Mouse (Mus musculus): ENCODE measurements at regions not wholly inside any gene's neighbourhood (a gene's known extent, or its start where the extent isn't known, plus 50 kb on each side); places are given as distances from the start of the nearest gene placed in this dataset.

DNA sequence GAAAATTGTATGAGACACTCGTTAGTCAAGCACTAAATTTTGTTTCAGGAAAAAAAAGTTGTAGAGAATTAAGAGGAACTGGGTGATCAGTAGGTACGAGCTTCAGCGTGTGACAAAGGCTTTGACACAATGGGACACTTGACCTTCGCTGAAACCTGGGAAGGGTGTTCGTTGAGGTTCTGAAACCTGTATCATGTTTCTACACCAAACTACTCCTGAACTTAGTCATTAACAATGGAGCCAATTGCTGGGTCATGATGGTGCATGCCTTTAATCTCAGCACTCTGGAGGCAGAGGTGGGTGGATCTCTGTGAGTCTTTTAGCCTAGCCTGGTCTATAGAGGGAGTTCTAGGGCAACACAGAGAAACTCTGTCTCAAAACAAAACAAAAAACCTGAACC, 81.3 kb upstream of the Psmd7 start:
- WGBS = 90% methylated on average over 5 of the region's 5 CpGs
- no peak for ATAC-seq (ENCODE audit: low read depth)
- no peak overlapping the region for H3K4me2 ChIP-seq (ENCODE audit: low read depth, low read length)
- peaks cover 2% of the 10 kb centered on the region; the same call in 1 of the 2 replicates for H3K4me1 ChIP-seq (ENCODE audit: control insufficient read depth, insufficient read depth, low read length)
- H3K27me3 ChIP-seq (ENCODE audit: control insufficient read depth, insufficient read depth, low read length) = no peaks in the 10 kb centered on the region
- no peak overlapping the region for H3K27ac ChIP-seq (ENCODE audit: low read depth, low read length)
- no peaks in the 10 kb centered on the region for H3K36me3 ChIP-seq (ENCODE audit: control insufficient read depth, insufficient read depth, low read length)
- H3K9ac ChIP-seq (replicated peaks; ENCODE audit: low read depth, low read length) = no peak overlapping the region
- H3K4me3 ChIP-seq (ENCODE audit: low read depth, low read length) = no peak overlapping the region
- no peaks in the 10 kb centered on the region for H3K9me3 ChIP-seq (ENCODE audit: control insufficient read depth, low read length)

DNA sequence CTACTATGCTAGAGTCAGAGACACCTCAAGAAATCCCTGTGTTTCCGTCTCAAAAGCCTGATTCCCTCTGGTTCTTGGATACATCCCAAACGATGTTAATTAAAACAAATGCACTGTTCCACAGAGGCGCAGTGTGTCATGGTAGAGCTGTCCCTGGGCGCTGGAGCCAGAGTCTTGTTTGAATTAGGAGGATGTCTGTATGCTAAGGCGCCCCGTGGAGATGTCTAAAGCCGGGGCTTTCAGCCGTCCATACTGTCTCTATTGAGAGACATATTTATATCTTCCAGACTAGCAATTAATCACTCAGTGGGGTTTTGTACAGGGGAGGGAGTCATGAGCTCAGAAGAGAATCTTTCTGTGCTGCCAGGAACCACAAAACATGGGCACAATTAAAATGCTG, 83.2 kb upstream of the Psmd7 start:
- Histone ChIP-seq H3K9ac (replicated peaks; ENCODE audit: low read depth, low read length) (no peak overlapping the region), H3K27me3 (ENCODE audit: control insufficient read depth, insufficient read depth, low read length) (no peaks in the 10 kb centered on the region), H3K36me3 (ENCODE audit: control insufficient read depth, insufficient read depth, low read length) (no peaks in the 10 kb centered on the region), H3K9me3 (ENCODE audit: control insufficient read depth, low read length) (no peaks in the 10 kb centered on the region), H3K4me1 (ENCODE audit: control insufficient read depth, insufficient read depth, low read length) (peaks cover 2% of the 10 kb centered on the region; the same call in 1 of the 2 replicates), H3K27ac (ENCODE audit: low read depth, low read length) (peak overlapping the region; percentile 34; the same call in 1 of the 2 replicates), H3K4me2 (ENCODE audit: low read depth, low read length) (no peak overlapping the region), H3K4me3 (ENCODE audit: low read depth, low read length) (no peak overlapping the region)
- 11% methylated on average over 8 of the region's 8 CpGs for WGBS
- ATAC-seq (ENCODE audit: low read depth) = peak; percentile 89; the same call in 1 of the 2 replicates

DNA sequence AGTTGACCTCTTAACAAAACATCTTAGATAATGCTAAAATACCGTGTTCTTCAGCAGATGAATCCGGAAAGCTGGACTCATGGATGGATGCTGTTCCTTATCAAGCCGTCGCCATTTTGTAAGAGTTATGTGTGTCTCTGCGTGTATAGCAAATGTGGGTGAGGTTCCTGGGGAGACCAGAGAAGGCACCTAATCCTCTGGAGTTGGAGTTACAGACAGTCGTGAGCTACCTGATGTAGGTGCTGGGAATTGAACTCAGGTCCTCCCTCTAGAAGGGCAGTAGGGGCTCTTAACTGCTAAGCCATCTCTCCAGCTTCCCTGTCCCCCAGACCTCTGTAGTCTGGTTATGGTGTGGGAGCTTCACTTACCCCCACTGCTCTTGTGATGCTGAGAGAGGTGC, 84.4 kb upstream of the Psmd7 start:
- H3K4me2 ChIP-seq (ENCODE audit: low read depth, low read length) = no peak overlapping the region
- no peak overlapping the region for H3K27ac ChIP-seq (ENCODE audit: low read depth, low read length)
- no peak for ATAC-seq (ENCODE audit: low read depth)
- H3K4me3 ChIP-seq (ENCODE audit: low read depth, low read length) = no peak overlapping the region
- no peaks in the 10 kb centered on the region for H3K9me3 ChIP-seq (ENCODE audit: control insufficient read depth, low read length)
- H3K4me1 ChIP-seq (ENCODE audit: control insufficient read depth, insufficient read depth, low read length) = peaks cover 2% of the 10 kb centered on the region; the same call in 1 of the 2 replicates
- H3K27me3 ChIP-seq (ENCODE audit: control insufficient read depth, insufficient read depth, low read length) = no peaks in the 10 kb centered on the region
- 97% methylated on average over 6 of the region's 6 CpGs for WGBS
- no peaks in the 10 kb centered on the region for H3K36me3 ChIP-seq (ENCODE audit: control insufficient read depth, insufficient read depth, low read length)
- H3K9ac ChIP-seq (replicated peaks; ENCODE audit: low read depth, low read length) = no peak overlapping the region

DNA sequence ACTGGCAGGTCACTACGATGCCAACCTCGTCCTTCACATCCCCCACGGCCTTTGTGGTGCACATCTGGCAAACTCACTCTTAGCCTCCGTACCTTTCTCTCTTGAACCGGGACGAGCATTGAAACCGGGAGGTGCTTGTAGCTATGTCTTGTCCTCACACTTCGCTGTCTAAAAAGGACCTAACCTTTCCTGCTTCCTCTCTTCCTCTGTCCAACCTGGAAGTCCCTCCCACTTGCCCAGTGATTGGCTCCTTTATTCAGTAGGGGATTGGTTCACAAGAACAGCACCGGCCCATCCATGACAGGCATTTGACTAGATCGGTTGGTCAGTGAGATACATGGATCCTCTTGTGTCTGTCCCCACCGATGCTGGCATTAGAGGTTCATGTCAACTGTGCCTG, 93.8 kb upstream of the Psmd7 start:
- Histone ChIP-seq H3K4me3 (ENCODE audit: low read depth, low read length) (no peak overlapping the region), H3K4me2 (ENCODE audit: low read depth, low read length) (no peak overlapping the region), H3K36me3 (ENCODE audit: control insufficient read depth, insufficient read depth, low read length) (no peaks in the 10 kb centered on the region), H3K4me1 (ENCODE audit: control insufficient read depth, insufficient read depth, low read length) (no peaks in the 10 kb centered on the region), H3K9me3 (ENCODE audit: control insufficient read depth, low read length) (no peaks in the 10 kb centered on the region), H3K27me3 (ENCODE audit: control insufficient read depth, insufficient read depth, low read length) (no peaks in the 10 kb centered on the region), H3K27ac (ENCODE audit: low read depth, low read length) (no peak overlapping the region), H3K9ac (replicated peaks; ENCODE audit: low read depth, low read length) (no peak overlapping the region)
- WGBS = 94% methylated on average over 11 of the region's 11 CpGs
- no peak for ATAC-seq (ENCODE audit: low read depth)

DNA sequence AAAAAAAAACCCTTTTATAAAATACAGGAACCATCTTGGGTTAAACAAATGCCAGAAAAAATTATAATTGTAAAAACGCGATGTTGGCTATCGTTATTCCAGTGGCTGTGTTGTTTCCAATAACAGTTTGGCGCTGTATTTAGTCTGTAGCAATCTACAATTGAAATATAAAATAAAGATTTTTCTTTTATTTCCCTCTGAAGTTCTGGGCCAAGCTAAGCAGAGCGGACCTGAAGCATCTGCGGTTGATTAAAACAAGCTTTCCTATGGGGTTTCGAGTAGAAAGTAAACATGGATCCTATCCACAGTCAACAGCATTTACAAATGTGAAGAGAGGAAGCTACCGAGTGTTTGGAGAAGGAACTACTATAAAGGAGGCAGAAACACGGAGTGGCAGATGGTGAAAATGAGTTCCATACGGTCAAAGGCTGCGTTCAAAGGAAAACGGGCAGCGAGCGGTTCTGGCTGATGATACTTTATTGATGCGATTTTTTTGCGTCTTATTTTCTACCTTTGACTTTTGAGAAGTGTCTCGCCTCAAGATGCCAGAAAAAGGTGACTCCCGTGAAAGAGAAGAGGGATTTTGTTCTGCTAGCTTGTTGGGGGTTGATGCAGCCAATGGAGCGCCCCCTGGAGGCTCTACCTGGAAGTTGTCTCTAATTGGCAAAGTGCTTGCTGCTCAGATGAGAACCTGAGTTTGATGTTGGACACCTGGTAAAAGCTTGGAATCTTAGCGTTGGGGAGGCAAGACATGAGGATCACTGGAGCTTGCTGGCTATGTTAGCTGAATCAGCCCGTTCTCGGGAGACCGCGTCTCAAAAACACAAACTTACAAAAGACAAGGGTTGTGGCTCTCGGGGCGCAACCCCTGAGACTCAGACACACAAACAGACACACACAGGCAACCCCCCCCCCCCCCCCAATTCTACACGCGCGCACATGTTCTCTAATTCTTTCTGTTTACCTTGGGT, 96.7 kb upstream of the Psmd7 start:
- no peak for ATAC-seq (ENCODE audit: low read depth)
- Histone ChIP-seq H3K9me3 (ENCODE audit: control insufficient read depth, low read length) (no peaks in the 10 kb centered on the region), H3K27me3 (ENCODE audit: control insufficient read depth, insufficient read depth, low read length) (no peaks in the 10 kb centered on the region), H3K9ac (replicated peaks; ENCODE audit: low read depth, low read length) (no peak overlapping the region), H3K4me2 (ENCODE audit: low read depth, low read length) (no peak overlapping the region), H3K4me3 (ENCODE audit: low read depth, low read length) (no peak overlapping the region), H3K36me3 (ENCODE audit: control insufficient read depth, insufficient read depth, low read length) (no peaks in the 10 kb centered on the region), H3K27ac (ENCODE audit: low read depth, low read length) (no peak overlapping the region), H3K4me1 (ENCODE audit: control insufficient read depth, insufficient read depth, low read length) (no peaks in the 10 kb centered on the region)
- 68% methylated on average over 29 of the region's 29 CpGs for WGBS

DNA sequence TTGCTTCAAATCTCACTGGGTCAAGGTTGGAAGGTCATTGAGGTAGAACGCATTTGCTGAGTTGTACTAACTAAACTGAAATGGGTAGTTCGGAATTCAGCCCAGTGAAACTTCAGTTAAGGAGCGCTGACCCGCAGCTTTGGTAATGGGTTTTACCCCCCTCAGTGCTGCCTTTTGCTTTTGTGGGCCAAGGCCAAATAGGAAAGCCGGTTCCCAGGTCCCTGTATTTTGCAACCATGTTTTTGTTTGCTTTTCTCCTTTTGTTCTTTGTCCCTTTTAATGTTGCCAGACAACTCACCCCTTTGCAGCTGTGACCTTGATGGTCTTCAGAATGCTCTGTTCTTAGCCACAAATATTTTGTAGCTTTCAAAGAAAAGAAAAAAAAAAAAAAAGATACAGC, 98.7 kb upstream of the Psmd7 start:
- Histone ChIP-seq H3K27me3 (ENCODE audit: control insufficient read depth, insufficient read depth, low read length) (no peaks in the 10 kb centered on the region), H3K4me2 (ENCODE audit: low read depth, low read length) (no peak overlapping the region), H3K9ac (replicated peaks; ENCODE audit: low read depth, low read length) (no peak overlapping the region), H3K36me3 (ENCODE audit: control insufficient read depth, insufficient read depth, low read length) (no peaks in the 10 kb centered on the region), H3K9me3 (ENCODE audit: control insufficient read depth, low read length) (no peaks in the 10 kb centered on the region), H3K4me3 (ENCODE audit: low read depth, low read length) (no peak overlapping the region), H3K4me1 (ENCODE audit: control insufficient read depth, insufficient read depth, low read length) (no peaks in the 10 kb centered on the region), H3K27ac (ENCODE audit: low read depth, low read length) (no peak overlapping the region)
- ATAC-seq (ENCODE audit: low read depth) = no peak
- WGBS = 68% methylated on average over 5 of the region's 5 CpGs

DNA sequence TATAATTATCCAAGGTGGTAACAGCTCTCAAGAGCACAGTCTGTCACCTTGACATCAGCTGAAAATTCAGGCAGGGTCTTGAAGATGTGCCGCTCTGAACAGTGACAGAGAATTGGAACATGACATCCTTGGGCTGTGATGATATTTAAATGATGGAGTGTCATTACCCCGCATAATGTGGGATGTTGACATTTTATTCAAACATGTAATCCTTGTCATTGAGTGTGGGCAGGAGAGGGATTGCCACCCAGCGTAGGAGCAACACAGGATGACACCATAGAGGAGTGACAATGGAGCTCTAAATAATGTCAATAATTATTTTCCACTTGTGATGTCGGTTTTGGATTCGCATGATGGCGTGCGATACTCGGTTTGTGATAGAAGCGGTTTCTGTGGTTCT, 99.3 kb upstream of the Psmd7 start:
- H3K9ac ChIP-seq (replicated peaks; ENCODE audit: low read depth, low read length) = no peak overlapping the region
- no peak for ATAC-seq (ENCODE audit: low read depth)
- H3K36me3 ChIP-seq (ENCODE audit: control insufficient read depth, insufficient read depth, low read length) = no peaks in the 10 kb centered on the region
- no peak overlapping the region for H3K4me3 ChIP-seq (ENCODE audit: low read depth, low read length)
- H3K27ac ChIP-seq (ENCODE audit: low read depth, low read length) = peak overlapping the region; percentile 44; the same call in 1 of the 2 replicates
- no peaks in the 10 kb centered on the region for H3K4me1 ChIP-seq (ENCODE audit: control insufficient read depth, insufficient read depth, low read length)
- 80% methylated on average over 9 of the region's 9 CpGs for WGBS
- no peak overlapping the region for H3K4me2 ChIP-seq (ENCODE audit: low read depth, low read length)
- H3K27me3 ChIP-seq (ENCODE audit: control insufficient read depth, insufficient read depth, low read length) = no peaks in the 10 kb centered on the region
- no peaks in the 10 kb centered on the region for H3K9me3 ChIP-seq (ENCODE audit: control insufficient read depth, low read length)

DNA sequence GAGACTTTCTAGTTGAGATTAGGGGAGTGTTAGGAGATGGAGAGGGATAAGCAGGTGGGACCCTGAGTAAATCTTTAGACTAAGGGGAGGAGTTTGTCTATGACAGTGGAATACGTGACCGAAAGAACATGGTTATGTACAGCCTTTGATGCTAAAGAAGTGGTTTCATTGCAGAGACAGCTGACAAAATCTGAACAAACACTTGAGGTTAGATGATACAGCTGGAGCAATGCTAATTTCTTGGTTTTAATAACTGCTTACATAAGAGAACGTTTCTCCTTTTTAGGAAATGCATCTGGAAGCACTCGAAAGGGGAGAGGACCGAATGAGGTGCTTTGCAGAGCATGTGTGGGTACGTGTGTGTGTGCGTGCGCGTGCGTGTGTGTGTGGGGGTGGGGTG, 100.8 kb upstream of the Psmd7 start:
- H3K27ac ChIP-seq (ENCODE audit: low read depth, low read length) = no peak overlapping the region
- no peaks in the 10 kb centered on the region for H3K9me3 ChIP-seq (ENCODE audit: control insufficient read depth, low read length)
- no peaks in the 10 kb centered on the region for H3K36me3 ChIP-seq (ENCODE audit: control insufficient read depth, insufficient read depth, low read length)
- no peak overlapping the region for H3K4me3 ChIP-seq (ENCODE audit: low read depth, low read length)
- no peaks in the 10 kb centered on the region for H3K4me1 ChIP-seq (ENCODE audit: control insufficient read depth, insufficient read depth, low read length)
- H3K9ac ChIP-seq (replicated peaks; ENCODE audit: low read depth, low read length) = no peak overlapping the region
- H3K4me2 ChIP-seq (ENCODE audit: low read depth, low read length) = no peak overlapping the region
- no peak for ATAC-seq (ENCODE audit: low read depth)
- no peaks in the 10 kb centered on the region for H3K27me3 ChIP-seq (ENCODE audit: control insufficient read depth, insufficient read depth, low read length)
- WGBS = 93% methylated on average over 10 of the region's 10 CpGs

DNA sequence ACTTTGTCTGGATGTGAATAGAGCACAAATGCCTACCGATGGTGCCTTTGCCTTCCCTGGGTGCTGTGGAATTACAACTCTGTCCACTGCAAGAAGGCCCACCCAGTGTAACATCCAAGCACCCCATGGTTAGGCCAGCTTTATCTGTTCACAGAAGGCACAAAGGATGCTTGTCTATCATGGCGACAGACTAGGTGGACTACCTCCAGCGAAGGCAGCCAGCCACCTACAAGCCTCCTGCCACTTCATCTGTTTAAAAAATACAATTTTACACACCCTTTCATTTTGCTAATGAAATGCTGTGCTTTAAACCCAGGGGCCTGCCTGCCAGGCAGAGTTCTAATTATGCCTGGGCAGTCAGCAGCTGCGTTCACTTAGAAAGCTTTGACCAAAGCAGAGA, 103.0 kb upstream of the Psmd7 start:
- no peak for ATAC-seq (ENCODE audit: low read depth)
- no peak overlapping the region for H3K4me2 ChIP-seq (ENCODE audit: low read depth, low read length)
- no peaks in the 10 kb centered on the region for H3K4me1 ChIP-seq (ENCODE audit: control insufficient read depth, insufficient read depth, low read length)
- no peak overlapping the region for H3K9ac ChIP-seq (replicated peaks; ENCODE audit: low read depth, low read length)
- no peaks in the 10 kb centered on the region for H3K9me3 ChIP-seq (ENCODE audit: control insufficient read depth, low read length)
- H3K27ac ChIP-seq (ENCODE audit: low read depth, low read length) = no peak overlapping the region
- no peaks in the 10 kb centered on the region for H3K36me3 ChIP-seq (ENCODE audit: control insufficient read depth, insufficient read depth, low read length)
- no peak overlapping the region for H3K4me3 ChIP-seq (ENCODE audit: low read depth, low read length)
- 60% methylated on average over 4 of the region's 4 CpGs for WGBS
- H3K27me3 ChIP-seq (ENCODE audit: control insufficient read depth, insufficient read depth, low read length) = no peaks in the 10 kb centered on the region
